Mouse (Mus musculus) forebrain, embryonic 13.5 days (tissue): Measurements from ENCODE around the gene Cbr4. TPM values are rescaled to one million over a fixed set of nuclear protein-coding genes. Genes with fewer than 3 reads are reported as not detected.
A peak's percentile ranks its signal among the peaks of the same experiment; 100 is the strongest.

Source experiments
- ATAC-seq: fragments of 200-750 bp; cut with Nextera tagmentation; 2 replicates; pipeline ENCODE4 v1.8.0; 2017
- H3K27ac ChIP-seq: fragments of 300-500 bp; sonication (generic); 2 replicates; pipeline ENCODE4 v1.5.1; 2015; ENCODE audit warnings: inconsistent platforms, mild to moderate bottlenecking, moderate library complexity
- H3K27me3 ChIP-seq: fragments of 300-500 bp; sonication (generic); 2 replicates; pipeline ENCODE4 v1.6.1; 2015; ENCODE audit warnings: mild to moderate bottlenecking, inconsistent platforms
- H3K36me3 ChIP-seq: fragments of 300-500 bp; sonication (generic); 2 replicates; pipeline ENCODE4 v1.6.1; 2015; ENCODE audit warnings: mild to moderate bottlenecking, inconsistent platforms; ENCODE audit not compliant: poor library complexity, severe bottlenecking
- H3K4me1 ChIP-seq: fragments of 300-500 bp; sonication (generic); 2 replicates; pipeline ENCODE4 v1.6.1; 2015; ENCODE audit warnings: inconsistent platforms
- H3K4me2 ChIP-seq: fragments of 300-500 bp; sonication (generic); 2 replicates; pipeline ENCODE4 v1.6.1; 2015; ENCODE audit warnings: inconsistent platforms, mild to moderate bottlenecking, moderate library complexity
- H3K4me3 ChIP-seq: fragments of 300-500 bp; sonication (generic); 2 replicates; pipeline ENCODE4 v1.5.1; 2015; ENCODE audit warnings: mild to moderate bottlenecking, inconsistent platforms
- H3K9ac ChIP-seq: fragments of 300-500 bp; sonication (generic); 2 replicates; pipeline ENCODE4 v1.6.1; 2015; ENCODE audit warnings: mild to moderate bottlenecking, inconsistent platforms
- H3K9me3 ChIP-seq: fragments of 300-500 bp; sonication (generic); replicated peaks from 2 replicates; pipeline ENCODE4 v1.6.1; 2016; ENCODE audit warnings: inconsistent platforms
- WGBS: fragments of 180-500 bp; shearing (Covaris S2); methylation state at CpG from one replicate; pipeline ENCODE4 v1.1.7; 2015; 5-methylcytosine and 5-hydroxymethylcytosine counted together
- polyA plus RNA-seq: library from polyadenylated mRNA; unstranded; fragments of >200 nt; fragmentation: Nextera tagmentation; extraction: Ambion mirVana; gene quantifications from 2 replicates; pipeline ENCODE4 v1.2.1, GENCODE M21; 2015

Gene Cbr4
- polyA plus RNA-seq, 1 experiment from 2014 or later: 25.1 TPM

DNA sequence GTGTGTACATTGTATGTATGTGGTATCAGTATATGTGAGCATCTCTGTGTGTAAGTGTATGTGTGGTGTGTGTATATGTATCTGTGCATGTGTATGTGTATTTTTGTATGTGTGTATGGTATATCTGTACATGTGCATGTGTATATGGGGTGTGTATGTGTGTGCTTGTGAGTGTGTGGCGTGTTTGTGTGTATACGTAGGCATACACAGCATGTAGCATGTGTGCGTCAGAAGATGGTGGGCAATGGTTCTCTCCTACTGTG, 20.1 kb upstream of the Cbr4 start:
- no peak overlapping the region for H3K4me2 ChIP-seq
- no peaks in the 10 kb centered on the region for H3K27me3 ChIP-seq
- no peaks in the 10 kb centered on the region for H3K36me3 ChIP-seq
- H3K27ac ChIP-seq: no peak overlapping the region
- no peak overlapping the region for H3K4me3 ChIP-seq
- peaks cover 15% of the 10 kb centered on the region for H3K4me1 ChIP-seq
- no peak for ATAC-seq
- no peak overlapping the region for H3K9ac ChIP-seq
- no peaks in the 10 kb centered on the region for H3K9me3 ChIP-seq
- 92% methylated on average over 3 of the region's 3 CpGs for WGBS

DNA sequence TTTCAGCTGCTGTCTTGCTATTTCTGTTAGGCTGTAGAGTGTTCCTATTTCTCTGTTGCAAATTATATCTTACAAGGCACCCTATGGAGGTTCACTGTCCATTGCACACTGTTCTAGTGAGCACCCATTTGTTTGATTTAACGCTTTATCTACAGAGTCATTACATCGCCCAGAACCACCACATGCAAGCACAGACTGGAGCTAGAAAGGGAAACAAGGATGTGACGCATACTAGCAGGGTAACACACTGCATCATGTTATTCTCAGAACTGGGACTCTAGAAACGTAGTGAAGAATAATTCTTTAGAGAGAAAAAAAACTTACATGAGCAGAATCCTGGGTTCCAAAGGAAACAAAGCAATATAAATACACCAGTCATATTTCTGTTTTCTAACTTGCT, 17.3 kb upstream of the Cbr4 start:
- Histone ChIP-seq H3K27me3 (no peaks in the 10 kb centered on the region), H3K9ac (no peak overlapping the region), H3K36me3 (no peaks in the 10 kb centered on the region), H3K4me2 (no peak overlapping the region), H3K4me3 (no peak overlapping the region), H3K9me3 (no peaks in the 10 kb centered on the region), H3K27ac (no peak overlapping the region), H3K4me1 (peaks cover 15% of the 10 kb centered on the region)
- 87% methylated on average over 4 of the region's 4 CpGs for WGBS
- ATAC-seq: no peak

DNA sequence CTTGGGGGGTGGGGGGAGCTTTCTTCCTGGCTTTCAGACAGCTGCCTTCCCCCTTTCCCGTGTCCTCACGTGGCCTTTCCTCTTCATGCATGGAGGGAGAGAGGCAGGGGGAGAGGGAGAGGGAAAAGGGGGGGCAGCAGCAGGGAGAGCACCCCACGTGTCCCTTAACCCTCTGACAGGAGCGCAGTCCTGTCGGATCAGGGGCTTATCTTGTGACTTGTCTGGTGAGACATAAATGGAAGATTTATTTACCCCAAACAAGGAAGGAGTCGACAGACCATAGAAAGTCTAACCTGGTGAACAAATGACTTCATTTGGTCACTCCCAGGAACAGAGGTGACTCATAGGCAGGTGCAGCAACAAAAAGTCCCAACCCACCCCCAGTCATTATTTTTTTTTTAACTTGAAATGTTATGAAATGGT, 12.3 kb upstream of the Cbr4 start:
- Histone ChIP-seq H3K36me3 (no peaks in the 10 kb centered on the region), H3K9ac (no peak overlapping the region), H3K4me3 (no peak overlapping the region), H3K27ac (no peak overlapping the region), H3K9me3 (no peaks in the 10 kb centered on the region), H3K4me1 (no peaks in the 10 kb centered on the region), H3K4me2 (no peak overlapping the region), H3K27me3 (no peaks in the 10 kb centered on the region)
- no peak for ATAC-seq
- 81% methylated on average over 6 of the region's 6 CpGs for WGBS

DNA sequence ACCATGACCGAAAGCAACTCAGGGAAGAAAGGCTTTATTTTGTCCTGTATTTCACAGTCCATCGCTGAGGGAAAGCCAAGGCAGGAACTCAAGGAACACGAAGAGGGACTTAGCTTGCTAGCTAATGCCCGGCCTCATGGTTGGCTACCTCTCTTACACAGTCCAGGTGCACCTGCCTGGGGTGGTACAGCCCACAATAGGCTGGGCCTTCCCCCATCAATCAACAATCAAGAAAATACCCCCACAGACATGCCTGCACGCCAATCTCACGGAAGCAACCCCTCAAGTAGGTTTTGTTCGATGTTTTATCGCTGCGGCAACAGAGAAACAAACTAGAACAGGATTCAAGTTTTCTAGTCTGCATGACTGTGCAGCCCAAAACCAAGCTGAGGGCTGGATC, 11.4 kb upstream of the Cbr4 start:
- Histone ChIP-seq H3K4me3 (no peak overlapping the region), H3K4me1 (no peaks in the 10 kb centered on the region), H3K9ac (no peak overlapping the region), H3K27ac (no peak overlapping the region), H3K9me3 (no peaks in the 10 kb centered on the region), H3K36me3 (no peaks in the 10 kb centered on the region), H3K27me3 (no peaks in the 10 kb centered on the region), H3K4me2 (no peak overlapping the region)
- no peak for ATAC-seq
- WGBS: 90% methylated on average over 9 of the region's 9 CpGs

DNA sequence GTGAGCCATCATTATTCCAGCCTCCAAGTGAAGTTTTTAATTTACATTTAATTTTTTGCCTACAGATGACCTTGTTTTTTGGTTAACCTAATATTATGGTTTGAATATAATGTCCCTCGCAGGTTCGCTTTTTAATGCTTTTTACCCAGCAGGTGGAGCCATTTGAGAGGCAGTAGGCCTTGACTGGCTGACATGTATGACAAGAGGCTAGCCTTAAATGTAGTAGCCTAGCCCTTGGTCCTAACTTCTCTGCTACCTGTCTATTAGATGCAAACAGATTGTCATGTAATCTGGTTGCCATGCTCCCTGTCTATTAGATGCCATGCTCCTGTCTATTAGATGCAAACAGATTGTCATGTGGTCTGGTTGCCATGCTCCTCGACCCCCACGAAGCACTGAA, 9.4 kb upstream of the Cbr4 start:
- no peak overlapping the region for H3K27ac ChIP-seq
- no peak overlapping the region for H3K4me3 ChIP-seq
- H3K27me3 ChIP-seq: no peaks in the 10 kb centered on the region
- no peaks in the 10 kb centered on the region for H3K36me3 ChIP-seq
- H3K9ac ChIP-seq: no peak overlapping the region
- H3K4me2 ChIP-seq: no peak overlapping the region
- ATAC-seq: no peak
- WGBS: 96% methylated on average over 4 of the region's 4 CpGs
- H3K9me3 ChIP-seq: no peaks in the 10 kb centered on the region
- no peaks in the 10 kb centered on the region for H3K4me1 ChIP-seq

DNA sequence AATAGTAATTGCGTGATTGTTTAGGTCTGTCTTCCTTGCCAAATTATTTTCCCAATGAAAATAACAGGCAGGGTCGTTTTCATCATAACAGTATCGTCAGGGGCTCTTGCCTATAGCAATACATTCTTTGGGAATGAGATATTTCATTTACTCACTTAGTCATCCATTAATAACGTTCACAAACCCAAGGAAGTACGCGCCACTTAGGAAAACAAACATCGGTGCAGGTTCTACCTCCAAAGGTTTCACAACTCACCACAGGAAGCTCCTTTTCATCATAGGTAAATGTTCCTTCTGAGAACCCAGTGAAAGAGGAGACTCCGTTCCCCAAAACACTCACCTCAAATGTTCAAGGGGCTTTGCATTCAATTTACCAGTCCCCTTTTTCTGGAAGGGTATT, 8.7 kb upstream of the Cbr4 start:
- Histone ChIP-seq H3K27ac (no peak overlapping the region), H3K4me1 (no peaks in the 10 kb centered on the region), H3K36me3 (no peaks in the 10 kb centered on the region), H3K9ac (no peak overlapping the region), H3K4me3 (no peak overlapping the region), H3K9me3 (no peaks in the 10 kb centered on the region), H3K4me2 (no peak overlapping the region), H3K27me3 (no peaks in the 10 kb centered on the region)
- WGBS: 74% methylated on average over 8 of the region's 8 CpGs
- no peak for ATAC-seq

DNA sequence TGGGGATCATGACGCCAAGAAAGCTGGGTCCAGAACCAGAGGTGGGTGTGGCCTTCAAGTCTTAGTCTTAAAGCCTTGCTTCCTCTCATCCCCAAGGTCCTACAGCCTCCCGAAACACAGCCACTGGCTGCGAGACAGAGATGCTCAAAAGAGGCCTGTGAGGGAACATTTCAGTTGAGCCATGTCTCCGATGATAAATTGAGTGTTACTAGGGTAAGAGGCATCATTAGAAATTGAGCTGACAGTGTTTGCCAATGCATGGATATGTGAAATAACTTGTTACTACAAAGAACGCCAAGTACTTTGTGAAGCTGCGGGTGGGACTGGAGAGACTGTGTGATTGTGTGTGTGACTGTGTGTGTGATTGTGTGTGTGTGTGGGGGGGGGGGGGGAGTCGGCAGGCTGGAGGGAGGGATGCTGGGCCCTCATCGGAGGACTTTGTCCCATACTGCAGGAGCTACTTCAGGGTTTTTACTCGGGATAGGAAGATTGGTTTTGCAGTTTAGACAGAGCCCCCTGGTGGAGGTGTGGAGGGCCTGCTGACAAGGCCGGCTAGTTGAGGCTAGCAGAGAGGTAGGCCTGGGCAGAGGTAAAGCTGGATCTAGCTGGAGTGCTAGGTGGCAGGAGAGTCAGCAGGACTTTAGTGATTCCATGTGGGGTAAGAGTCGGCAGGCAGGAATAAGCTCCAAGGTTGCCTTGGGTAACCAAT, 7.9 kb upstream of the Cbr4 start:
- Histone ChIP-seq H3K4me2 (no peak overlapping the region), H3K27ac (no peak overlapping the region), H3K9ac (no peak overlapping the region), H3K9me3 (no peaks in the 10 kb centered on the region), H3K4me1 (no peaks in the 10 kb centered on the region), H3K27me3 (no peaks in the 10 kb centered on the region), H3K4me3 (no peak overlapping the region), H3K36me3 (no peaks in the 10 kb centered on the region)
- WGBS: 54% methylated on average over 11 of the region's 11 CpGs
- peak; percentile 78 for ATAC-seq

DNA sequence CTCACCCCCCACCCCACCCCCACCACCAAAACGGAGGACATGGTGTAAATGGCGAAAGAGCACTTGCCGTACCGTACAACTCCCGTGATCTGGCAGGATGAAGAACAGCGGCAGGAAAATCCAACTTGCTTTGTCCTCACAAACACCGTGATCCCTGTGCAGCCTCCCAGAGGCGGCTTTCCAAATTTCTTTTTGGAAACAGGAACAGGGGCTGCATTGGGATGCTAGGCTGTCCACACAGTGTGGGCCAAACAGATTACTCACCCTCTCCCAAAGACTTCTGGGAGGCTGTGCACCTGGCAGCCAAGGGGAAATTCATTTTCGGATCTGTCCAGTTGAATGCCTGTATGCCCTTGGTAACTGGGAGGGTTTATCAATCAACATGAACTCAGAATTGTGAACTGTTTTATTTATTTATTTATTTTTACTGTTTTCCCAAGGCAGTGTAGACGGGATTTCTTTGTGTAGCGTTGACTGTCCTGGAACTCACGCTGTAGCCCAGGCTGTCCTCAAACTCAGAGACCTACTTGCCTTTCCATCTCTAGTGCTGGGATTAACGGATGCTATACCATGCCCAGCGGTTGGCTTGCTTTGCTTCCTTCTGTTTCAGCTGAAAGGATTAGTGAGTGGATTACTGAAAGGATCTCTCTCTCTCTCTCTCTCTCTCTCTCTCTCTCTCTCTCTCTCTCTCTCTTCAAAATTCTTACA, 7.1 kb upstream of the Cbr4 start:
- 85% methylated on average over 14 of the region's 14 CpGs for WGBS
- Histone ChIP-seq H3K36me3 (no peaks in the 10 kb centered on the region), H3K4me1 (no peaks in the 10 kb centered on the region), H3K4me3 (no peak overlapping the region), H3K27me3 (no peaks in the 10 kb centered on the region), H3K9me3 (no peaks in the 10 kb centered on the region), H3K27ac (no peak overlapping the region), H3K4me2 (no peak overlapping the region), H3K9ac (no peak overlapping the region)
- no peak; the same call in 1 of the 2 replicates for ATAC-seq

DNA sequence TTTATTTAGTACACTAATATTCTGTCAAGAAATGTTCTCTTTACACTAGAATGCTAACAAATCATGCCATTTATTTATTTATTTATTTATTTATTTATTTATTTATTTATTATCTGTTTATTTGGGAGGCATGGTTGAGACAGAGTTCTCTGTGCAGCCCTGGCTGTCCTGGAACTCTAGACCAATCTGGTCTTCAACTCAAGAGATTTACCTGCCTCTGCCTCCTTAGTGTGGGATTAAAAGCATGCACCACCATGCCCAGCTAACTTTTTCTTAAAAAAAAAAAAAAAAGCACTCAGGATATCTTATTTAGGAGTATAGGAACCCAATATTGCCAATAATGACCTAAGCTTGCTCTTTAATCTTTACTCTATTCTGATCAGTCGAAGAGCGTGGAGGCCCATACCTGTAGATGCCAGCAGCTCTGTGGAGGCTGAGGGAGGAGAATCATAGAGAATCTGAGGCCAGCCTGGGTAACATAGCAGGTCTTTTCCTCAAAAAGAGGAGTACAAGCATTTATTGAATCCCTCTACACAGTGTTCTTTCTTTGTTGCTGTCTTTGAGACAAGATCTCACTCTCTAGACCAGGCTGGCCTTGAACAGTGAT, 508 bp upstream of the Cbr4 start:
- 96% methylated on average over 2 of the region's 2 CpGs for WGBS
- H3K36me3 ChIP-seq: 0 out of 2 replicates have a peak, but pooled peaks cover 2% of the 10 kb centered on the region
- H3K27ac ChIP-seq: no peak overlapping the region
- H3K4me1 ChIP-seq: peaks cover 7% of the 10 kb centered on the region
- ATAC-seq: peak; percentile 16; the same call in 1 of the 2 replicates
- H3K9me3 ChIP-seq: no peaks in the 10 kb centered on the region
- H3K4me2 ChIP-seq: peak overlapping the region; percentile 64
- H3K4me3 ChIP-seq: peak overlapping the region; percentile 75
- no peak overlapping the region for H3K9ac ChIP-seq
- H3K27me3 ChIP-seq: no peaks in the 10 kb centered on the region

DNA sequence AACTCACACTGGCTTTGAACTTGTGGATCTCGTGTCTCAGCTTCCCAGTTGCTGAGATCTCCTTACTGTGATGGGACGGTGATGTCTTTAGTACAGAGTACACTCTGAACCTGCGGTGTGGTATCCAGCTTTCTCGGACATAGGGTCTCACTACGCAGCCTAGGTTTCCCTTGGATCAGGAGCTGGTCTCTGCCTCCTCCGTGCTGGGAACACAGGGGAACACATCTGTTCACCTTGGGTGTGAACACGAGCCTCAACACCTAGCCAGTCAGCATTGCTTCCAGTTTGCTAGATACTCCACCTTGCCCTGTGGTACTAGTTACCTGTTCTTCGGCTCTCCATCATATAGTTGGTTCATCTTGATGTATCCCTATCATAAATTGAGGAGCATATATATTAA, 1.1 kb downstream of the Cbr4 start:
- H3K4me3 ChIP-seq: peak overlapping the region; percentile 75
- H3K4me1 ChIP-seq: peaks cover 7% of the 10 kb centered on the region
- no peak overlapping the region for H3K27ac ChIP-seq
- WGBS: 95% methylated on average over 8 of the region's 8 CpGs
- no peak for ATAC-seq
- peak overlapping the region; percentile 64 for H3K4me2 ChIP-seq
- 0 out of 2 replicates have a peak, but pooled peaks cover 5% of the 10 kb centered on the region for H3K36me3 ChIP-seq
- H3K27me3 ChIP-seq: no peaks in the 10 kb centered on the region
- H3K9me3 ChIP-seq: no peaks in the 10 kb centered on the region
- H3K9ac ChIP-seq: no peak overlapping the region

DNA sequence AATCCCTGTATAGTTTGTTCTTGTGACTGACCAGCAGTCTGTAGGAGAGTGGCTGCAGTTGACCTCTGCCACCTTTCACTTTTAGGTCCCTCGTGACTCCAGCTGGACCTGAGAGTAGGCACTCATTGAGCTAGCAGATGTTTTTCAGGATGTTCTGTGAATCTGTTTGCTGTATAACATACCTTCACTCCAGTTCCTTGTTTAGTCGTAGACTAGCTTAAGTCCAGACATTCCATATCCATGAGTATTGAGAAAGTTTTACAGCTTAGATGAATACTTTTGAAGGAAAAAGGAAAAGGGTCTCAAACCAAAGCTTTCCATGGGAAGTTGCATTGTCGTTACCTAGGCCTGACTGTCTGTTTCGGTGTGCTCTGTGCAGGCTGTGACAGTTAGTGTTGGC, 9.6 kb downstream of the Cbr4 start:
- no peak overlapping the region for H3K4me3 ChIP-seq
- H3K36me3 ChIP-seq: peaks cover 10% of the 10 kb centered on the region
- WGBS: 87% methylated on average over 4 of the region's 4 CpGs
- H3K9ac ChIP-seq: no peak overlapping the region
- no peak overlapping the region for H3K4me2 ChIP-seq
- H3K4me1 ChIP-seq: no peaks in the 10 kb centered on the region
- no peaks in the 10 kb centered on the region for H3K9me3 ChIP-seq
- no peak overlapping the region for H3K27ac ChIP-seq
- ATAC-seq: no peak
- no peaks in the 10 kb centered on the region for H3K27me3 ChIP-seq

DNA sequence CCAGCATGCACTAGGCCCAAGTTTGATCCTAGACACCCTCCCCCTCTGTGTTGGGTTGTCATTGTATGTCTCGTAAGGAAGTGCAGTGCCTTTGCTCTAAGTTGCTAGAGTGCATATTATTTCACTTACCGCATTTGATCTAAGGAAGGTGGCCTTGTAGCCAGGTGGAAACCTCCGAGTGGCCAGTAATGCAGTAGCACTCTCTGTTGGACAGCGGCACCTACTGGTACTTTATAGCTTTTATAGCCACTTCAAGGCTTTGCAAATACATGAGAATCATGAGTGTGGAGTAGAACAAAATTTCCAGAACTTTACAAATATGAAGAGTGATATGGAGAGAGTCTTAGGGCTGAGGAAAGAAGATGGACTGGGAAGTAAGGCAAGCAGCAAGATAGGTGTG, 11.5 kb downstream of the Cbr4 start:
- peak; percentile 58; the same call in 1 of the 2 replicates for ATAC-seq
- 57% methylated on average over 4 of the region's 4 CpGs for WGBS
- H3K4me1 ChIP-seq: no peaks in the 10 kb centered on the region
- no peak overlapping the region for H3K9ac ChIP-seq
- H3K27me3 ChIP-seq: no peaks in the 10 kb centered on the region
- H3K36me3 ChIP-seq: peaks cover 20% of the 10 kb centered on the region
- H3K27ac ChIP-seq: no peak overlapping the region
- H3K4me2 ChIP-seq: no peak overlapping the region
- H3K9me3 ChIP-seq: no peaks in the 10 kb centered on the region
- no peak overlapping the region for H3K4me3 ChIP-seq
